Mouse (Mus musculus) kidney, postnatal 4 days (tissue): Measurements from ENCODE around the gene Ppp2r1b.
A peak's percentile ranks its signal among the peaks of the same experiment; 100 is the strongest.

ENCODE experiments used
- DNase-seq, 2 experiments: peaks; one replicate each; pipeline ENCODE4 v3.0.0; 2021; ENCODE audit warnings: mixed read lengths in 2 of 2

Ppp2r1b gene

DNA sequence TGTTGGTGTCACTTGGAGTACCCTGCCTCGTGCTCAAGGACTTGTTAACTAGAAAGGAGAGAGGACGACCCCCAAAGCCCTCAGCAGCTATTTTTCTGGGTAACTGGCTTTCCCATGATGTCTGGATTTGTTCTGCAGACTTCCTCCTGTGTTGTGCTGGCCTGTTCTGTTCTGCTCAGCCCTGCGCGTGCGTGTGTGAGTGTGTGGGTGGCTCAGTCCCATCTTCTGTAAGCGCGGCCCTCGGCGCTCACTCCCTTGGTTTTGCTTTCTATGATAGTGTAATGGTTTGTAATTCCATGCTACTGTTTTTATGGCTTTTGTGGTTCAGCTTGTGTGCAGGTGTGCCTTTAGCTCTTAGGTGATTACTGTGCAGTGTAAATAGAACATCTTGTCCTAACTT lies 28.1 kb downstream of the Ppp2r1b start:
- no peak for DNase-seq

DNA sequence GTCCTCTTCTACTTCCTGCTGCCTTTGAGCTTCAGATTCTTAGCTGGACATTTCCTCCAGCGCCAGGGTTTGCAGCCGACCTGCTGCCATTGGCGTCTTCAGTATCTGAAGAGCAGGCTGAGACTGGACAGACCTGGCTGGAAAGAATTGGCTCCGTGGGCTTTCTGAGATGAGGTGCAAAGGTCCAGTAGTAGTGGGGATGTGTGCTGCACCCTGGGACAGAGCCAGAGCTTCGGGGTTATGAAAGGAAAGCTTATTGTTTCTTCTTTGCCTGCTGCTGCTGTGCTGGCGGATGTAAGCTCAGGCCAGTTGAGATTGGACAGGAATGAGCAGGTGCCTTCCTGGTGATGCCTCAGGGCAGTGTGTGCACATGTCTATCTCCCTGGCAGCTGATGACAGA lies 28.9 kb downstream of the Ppp2r1b start:
- DNase-seq: no peak

DNA sequence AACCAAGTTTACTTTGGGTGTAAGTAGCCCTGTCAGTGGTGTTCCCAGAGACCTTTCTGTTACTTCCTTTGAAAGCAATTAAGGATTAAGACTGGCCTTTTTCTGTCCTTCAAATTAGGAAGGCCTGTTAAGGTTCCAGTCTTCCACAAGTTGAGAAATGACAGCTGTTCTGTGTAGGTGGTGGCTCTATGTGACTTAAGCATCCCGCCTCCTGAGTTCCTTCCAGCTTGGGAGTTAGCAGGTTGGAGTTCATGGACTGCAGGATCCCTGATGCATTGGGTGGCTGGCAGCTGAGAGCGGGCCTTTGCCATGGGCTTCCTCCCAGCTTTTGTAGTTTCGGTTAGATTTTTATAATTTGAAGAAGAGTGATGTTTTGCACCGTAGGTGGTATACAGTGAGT lies 30.4 kb downstream of the Ppp2r1b start:
- DNase-seq: no peak

DNA sequence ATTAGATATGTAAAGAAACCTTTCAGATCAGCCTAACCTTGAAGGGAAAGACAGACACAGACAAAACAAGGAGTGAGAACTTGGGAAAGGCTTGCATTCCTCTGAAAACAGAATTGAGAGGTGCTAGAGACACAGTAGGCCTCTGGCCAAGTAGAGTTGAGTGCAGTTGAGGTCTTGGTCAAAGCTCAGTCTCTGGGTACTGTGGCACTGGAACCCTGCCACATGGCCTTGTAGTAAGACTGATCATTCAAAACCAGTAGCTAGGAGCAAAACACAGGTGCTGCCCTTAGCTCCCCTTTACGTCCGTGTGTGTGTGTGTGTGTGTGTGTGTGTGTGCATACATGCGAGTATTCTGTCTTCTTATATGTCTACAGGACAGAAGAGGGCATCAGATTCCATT lies 31.2 kb downstream of the Ppp2r1b start:
- no peak for DNase-seq

DNA sequence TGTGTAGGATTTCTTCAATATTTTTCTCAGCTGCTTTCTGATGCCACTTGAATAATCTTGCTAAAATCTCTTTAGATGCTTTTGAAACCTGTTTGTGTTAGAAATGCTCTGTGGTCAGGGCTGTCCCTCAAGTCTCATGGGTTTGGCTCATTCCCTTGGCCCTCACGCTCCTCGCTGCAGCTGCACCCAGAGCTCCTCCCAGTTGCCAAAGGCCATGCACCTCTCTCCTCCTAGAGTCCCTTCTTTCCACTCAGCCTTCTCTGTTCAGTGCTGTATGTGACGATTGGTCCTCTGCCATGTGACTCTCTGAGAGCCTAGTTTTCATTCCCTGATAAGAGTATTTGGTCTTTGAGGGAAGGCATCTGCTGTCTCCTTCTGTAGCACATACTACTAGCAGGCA lies 32.3 kb downstream of the Ppp2r1b start:
- no peak for DNase-seq

DNA sequence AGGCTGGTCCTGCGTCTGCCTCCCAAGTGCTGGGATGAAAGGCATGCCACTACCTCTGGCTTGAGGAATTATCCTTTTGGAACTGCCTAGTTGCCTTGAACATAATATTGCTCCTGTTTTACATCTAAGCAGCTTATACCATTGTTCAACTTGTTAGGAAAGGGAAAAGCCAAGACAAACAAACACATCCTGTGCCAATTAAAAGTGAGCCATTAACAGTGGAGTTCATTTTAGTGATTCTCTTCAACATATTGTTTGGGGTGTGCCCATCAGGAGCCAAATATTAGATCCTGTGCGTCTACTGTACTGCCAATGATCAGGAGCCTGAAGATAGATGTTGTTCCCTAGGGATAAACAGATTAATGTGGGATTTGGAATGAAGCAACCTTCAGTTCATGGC lies 37.1 kb downstream of the Ppp2r1b start:
- no peak for DNase-seq

DNA sequence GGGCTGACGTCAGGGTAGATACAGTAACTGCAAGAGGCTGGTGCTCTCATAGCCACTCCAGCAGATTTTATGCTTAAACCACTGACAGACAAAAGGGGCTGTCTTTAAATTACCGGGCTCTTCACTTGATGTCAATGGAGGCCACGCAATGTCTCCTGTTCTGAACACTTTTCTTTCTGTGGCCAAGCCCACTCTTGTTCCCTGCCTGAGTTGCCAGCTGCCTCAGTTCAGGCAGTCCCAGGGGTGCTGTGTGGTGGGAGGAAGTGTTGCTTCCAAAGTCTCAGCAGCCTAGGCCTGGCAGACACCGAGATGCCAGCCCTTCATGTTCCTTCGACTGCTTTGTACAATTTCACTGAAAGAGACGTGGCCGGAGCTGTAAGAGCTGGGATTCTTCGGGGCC lies 39.0 kb downstream of the Ppp2r1b start:
- no peak for DNase-seq

DNA sequence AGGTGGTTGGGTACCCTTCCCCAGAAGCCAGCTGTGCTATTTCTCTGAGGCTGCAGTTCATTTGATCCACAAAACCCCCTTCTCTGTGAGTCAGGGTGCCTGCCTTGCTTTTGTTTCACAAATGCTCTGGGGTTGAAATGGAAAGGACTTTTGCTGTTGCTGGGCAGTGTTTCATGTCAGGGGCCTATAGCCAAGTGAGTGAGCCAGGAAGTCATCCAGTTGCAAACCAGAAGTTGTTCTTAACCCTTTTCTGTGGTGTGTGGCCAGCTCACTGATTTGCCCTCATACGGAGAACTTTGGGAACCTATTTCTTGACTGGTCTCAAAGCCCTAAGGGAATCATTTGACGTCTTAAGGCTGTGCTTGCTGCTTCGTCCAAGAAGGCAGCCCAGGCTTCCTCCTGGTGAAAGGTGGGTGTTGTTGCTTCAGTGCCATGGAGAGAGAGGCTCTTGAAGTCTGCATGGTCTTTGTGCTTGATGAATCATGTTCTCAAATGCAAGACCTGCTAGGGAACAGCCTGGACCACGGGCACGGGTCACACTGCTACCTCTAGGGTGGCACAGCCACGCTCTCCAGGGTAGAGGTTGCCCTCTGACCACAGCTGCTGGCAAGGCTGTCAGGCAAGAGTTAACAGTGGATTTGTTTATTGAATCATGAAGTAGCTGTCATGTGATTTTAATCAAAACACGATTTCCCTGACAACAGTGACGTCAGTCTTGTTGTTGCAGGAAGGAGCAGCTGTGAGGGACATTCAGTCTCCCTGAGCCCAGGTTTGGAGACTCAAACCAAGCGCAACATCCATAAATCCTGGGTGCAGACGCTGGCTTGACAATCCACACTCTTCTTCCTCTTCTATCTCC lies 39.9 kb downstream of the Ppp2r1b start:
- DNase-seq: peak; percentile 45 to 64

DNA sequence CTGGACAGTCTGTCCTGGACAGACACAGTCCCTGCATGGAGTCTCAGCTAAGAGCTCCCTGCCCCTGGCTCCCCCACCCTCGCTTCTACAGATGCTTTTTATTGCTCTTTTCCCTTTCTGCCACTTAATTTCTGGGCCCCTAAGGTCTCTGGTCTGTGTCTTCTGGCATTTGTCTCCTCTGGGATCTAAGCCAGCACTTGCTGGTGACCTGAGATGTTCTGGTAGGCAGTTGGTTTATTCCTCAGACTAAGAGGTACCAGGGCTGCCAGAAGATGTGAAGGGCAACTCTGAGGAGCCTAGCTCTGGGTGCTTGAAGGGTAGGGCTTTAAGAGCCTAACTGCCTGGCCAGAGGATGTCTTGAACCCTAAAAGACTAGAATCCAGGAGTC lies 40.5 kb downstream of the Ppp2r1b start:
- no peak for DNase-seq

DNA sequence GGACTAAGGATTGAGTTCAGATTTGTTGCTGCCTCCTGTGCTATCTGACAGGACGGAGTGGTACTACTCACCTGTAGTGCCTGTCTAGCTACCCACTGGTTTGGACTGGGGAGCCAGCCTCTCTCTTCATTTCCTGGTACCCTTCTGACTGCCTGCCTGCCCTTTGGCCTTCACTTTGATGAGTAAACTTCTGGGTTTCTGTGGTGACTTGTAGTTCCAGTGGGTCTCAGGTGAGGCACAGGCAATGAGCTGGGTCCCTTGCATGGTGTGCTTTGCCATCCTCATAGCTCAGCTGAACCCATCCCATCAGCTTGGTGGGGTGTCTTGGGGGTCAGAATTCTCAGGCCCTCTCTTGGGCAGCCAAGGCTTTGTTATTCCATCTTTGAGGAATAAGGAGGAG lies 41.8 kb downstream of the Ppp2r1b start:
- DNase-seq: no peak

DNA sequence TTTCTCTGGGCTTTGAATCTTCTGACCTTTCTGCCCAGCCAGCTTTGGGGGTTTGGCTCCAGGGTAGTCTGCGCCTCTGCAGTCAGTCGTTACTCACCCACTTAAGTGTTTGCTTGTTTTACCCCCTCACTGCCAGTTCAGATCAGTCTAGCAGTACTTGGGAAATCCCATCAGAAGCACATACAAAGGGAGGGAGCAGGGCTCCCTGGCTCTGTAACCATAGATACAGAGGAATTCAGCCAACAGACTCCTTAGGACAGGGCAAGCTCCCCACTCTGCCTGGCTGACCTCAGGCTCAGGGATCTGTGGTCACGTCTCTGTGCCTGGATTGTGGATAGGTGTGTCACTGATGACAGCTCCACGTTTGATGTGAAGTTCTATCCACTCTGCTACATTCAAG lies 42.2 kb downstream of the Ppp2r1b start:
- DNase-seq: no peak

DNA sequence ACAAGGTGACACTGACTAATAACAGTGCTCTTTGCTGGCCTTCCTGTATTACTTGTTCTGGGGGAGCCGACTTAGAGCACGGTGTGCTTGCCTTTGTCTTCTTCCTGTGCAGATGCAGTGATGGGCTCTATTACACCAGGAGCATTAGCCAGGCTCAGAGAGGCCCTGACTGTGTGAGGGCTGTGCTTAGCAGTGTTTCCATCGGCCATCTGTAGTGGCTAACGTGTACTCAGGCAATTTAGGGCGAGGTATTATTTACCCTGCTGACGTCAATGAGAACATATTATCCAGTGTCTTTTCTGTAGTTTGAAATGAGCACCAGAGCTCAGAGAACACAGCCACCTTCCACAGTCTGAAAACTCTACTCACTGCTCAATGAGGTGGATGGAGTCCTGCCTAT lies 44.1 kb downstream of the Ppp2r1b start:
- no peak for DNase-seq

DNA sequence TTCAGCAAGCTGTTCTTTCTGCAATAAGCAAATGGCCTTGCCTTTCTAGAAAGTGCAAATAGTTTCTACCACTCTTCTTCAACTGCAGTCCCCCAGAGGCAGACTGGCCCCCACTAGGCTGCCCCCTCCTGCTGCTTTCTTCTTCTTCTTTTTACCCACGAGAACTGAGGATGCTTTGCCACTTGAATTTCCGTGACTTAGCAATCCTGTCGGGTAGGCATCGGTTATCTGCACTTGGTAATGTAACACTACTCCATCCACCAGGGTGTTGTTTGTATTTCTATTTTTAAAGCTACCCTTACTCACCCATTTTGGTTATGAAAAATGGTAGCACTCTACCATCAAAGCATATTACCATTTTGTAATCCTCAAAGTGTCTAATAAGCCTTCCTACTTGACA lies 44.9 kb downstream of the Ppp2r1b start:
- DNase-seq: no peak

DNA sequence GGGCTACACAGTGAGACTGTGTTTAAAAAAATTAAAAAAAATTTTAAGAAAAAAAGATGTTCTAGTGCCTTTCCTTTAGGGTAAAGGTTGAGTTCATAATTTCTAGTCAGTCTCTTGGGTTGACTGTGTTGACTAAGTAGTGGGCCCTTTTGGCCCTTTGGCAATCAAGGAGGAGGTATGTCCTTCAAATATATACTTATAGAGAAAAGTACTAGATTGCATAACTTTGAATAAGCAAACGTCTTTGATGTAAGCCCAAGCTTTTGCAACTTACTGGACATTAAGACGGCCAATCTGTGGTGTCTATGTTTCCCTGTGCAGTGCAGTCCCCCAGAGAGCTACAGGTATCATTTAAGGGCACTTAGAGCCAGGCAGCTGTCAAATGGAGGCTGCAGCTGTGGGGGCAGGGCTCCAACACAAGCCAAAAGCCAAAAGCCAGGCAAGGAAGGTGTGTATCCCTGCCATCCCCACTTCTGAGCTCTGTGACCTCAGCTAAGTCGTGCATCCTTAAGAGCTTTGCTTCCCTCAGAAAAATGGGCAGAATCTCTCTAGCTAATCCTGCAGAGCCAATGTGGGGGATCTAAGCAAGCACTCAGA lies 45.5 kb downstream of the Ppp2r1b start:
- DNase-seq: no peak

DNA sequence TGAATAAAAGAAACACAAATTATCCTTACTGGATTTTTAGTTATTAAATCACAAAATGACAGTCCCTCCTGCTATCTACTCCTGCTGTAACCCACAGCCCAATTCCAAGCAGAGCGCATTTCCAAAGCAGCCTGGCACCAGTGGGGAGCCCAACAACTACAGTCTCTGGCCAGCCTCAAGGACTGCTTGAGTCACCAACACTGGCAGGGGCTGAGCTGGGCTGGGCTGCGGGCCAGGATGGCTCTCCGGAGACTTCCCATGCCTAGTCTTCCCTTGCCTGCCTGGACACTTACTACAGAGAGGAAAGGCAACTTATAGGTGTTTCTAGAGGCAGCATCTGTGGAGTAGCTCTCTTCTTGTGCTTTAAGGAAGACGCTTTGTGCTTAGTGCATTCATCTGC lies 48.6 kb downstream of the Ppp2r1b start:
- no peak for DNase-seq

DNA sequence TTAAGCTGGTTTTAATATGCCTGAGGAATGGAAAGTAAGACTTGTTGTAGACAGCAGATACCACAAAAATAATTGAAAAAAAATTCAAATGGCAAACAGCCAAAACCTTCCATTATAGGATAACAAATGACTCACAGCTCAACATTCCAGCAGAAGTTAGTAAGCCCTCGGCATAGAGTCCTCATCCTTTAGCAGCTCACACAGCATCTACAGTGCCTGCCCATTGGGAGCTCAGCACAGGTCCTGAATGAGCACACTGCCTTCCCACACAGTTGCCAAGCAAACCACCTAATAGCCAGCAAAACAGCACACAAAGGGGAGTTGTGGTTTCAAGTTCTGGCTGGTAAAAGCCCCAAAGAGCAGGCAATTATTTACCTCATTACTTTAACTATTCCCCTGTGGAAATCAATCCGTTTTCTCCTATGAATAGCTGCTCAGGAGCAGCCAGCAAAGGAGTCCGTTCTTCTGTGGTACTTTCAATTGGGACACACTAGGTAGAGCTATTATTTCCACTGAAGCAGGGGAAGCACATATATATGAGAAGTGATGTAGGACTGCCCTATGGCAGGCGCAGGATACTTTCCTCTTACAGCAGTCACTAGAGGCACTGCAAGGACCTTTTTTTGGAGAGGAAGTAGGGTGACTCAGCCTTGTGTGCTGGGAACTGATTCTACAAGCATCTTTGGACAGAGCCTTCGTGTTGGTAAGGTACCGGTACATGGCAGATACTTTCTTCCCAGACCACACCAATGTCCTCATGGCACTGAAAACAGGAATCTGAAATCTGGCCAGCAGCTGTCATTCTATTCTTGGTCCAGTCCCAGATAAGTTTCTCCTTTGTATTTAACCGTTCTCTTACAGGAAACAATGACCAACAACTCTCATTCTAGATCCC lies 55.2 kb downstream of the Ppp2r1b start:
- DNase-seq: no peak

DNA sequence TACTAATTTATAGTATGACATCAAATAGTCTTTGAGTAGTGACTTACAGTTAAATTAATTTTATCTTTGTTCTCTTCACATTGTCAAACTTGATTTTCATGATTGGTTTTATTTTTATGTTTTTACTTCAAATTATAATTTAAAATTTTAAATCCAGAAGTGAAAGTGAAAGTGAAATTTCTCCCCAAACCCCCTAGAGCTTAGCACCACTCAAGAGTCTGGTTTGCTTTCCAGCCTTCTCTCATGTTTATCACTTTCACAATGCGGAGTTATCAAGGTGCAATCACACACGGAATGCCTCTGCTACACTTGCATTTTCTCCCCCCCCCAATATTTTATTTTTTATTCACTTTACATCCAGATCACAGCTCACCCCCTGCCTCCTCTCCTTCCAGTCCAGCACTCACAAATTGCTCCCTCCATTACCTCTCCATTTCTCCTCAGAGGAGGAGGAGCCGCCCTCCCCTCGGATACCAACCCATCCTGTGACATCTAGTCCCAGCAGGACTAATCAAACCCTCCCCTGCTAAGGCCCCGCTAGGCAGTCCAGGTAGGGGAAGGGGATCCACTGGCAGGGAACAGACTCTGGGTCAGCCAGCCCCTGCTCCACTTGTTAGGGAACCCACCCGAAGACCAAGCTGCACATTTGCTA lies 59.2 kb downstream of the Ppp2r1b start:
- DNase-seq: no peak

DNA sequence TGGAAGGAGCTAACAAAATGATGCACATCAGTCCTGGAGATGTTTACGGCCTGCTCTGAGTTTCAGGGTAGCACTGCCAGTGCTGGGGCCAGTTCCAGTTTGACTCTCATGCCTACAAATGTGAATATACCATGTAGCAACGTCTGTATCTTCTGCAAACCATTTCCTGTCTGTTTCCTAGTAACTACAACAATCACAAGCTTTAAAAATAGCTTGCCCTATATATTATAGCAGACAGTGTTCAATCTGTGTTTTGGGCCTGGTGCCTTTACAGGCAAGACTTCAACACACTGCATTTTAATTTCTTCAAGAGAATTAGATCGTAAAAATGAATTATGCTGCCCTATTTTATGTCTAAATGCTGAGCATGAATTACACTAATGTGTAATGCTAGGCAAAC lies 60.2 kb downstream of the Ppp2r1b start:
- no peak for DNase-seq

DNA sequence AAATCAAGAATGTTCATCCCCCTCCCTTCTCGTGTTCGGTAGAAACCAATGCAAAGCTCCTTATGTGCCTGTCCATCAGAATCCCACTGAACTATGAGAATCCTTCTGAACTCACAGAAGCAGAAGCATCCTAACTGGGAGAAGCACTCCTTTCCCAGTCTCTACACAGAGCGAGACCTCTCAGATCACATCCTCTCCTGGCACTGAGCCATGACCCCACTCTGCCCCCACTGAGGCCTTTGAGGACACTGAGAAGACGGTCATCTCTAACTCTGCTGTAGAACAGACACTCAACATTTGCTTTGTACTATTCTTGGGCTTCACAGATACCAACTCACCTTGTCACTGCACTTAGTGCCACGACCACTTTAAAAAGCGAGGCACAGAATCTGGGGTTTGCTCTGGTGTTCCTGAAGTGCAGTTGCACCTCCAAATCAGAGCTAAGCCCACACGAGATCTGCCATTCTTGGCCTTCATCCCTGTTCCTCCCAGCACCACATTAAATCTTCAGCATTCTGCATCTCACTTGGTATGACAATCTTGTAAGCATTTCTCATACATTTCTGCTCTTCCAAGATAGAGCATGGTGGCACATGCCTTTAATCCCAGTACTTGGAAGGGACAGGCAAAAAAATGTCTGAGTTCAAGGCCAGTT lies 66.9 kb downstream of the Ppp2r1b start:
- DNase-seq: no peak

DNA sequence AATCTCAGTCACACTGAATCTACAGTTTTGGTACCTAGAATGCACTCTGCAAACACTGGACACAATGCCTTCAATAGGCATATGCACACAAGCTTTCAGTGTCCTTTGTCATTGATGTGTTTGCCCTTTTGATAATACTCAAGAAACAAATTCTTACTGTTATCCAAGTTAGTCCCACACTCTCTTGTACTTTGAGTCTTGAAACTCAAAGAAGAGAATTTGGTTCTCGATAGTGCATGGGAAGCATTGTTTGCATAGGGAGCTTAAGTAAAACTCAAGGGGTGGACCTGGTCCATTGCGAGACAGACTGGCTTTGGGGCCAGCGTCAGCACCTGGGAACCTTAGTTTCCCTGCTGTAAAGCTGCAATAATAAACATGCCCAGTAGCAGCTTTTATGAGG lies 73.0 kb downstream of the Ppp2r1b start:
- DNase-seq: no peak

DNA sequence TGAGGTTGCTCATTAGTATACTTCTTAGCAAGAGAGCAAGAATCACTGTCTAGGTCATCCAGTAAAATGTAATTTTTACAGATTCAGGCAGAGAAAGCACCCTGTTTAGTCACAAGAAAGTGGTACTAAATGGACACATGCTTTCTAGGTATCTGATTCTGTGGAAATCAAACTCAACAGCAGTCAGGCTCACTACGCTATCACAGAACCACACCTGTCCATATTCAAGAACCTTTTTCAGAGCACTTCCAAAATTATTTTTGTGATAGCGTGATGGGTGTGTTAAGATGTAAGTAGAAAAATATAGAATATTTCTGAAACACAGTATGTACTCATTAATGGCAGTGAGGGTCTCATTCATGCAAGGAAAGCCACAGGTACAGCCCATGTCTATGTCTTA lies 74.5 kb downstream of the Ppp2r1b start:
- no peak for DNase-seq
